Mouse (Mus musculus): ENCODE results near the gene Ptcd1. TPM values are rescaled to one million over a fixed set of nuclear protein-coding genes. Genes with fewer than 3 reads are reported as not detected.
"Not testable (repeated sequence)": the region's sequence is repeated elsewhere in the genome, so short reads cannot be mapped to it uniquely, and the experiment has no call there.

The Ptcd1 gene
- polyA plus RNA-seq, 1 experiment from 2014 or later, result 25.1 TPM

- WGBS, result 91% methylated on average over 6 of the region's 6 CpGs
- Histone ChIP-seq H3K9me3 (no peaks in the 10 kb centered on the region), H3K4me2 (replicated peaks) (no peak overlapping the region), H3K36me3 (peaks cover 97% of the 10 kb centered on the region), H3K4me1 (no peaks in the 10 kb centered on the region), H3K27ac (replicated peaks) (no peak overlapping the region), H3K4me3 (no peak overlapping the region), H3K27me3 (no peaks in the 10 kb centered on the region), H3K9ac (replicated peaks) (no peak overlapping the region)
- ATAC-seq (replicated peaks), result no peak
Observed at GRCm38 (mm10) chr5:145149294-145149693, 17.6 kb downstream of the Ptcd1 start.

GRCm38 (mm10) chr5:145147748-145148147 is 19.2 kb downstream of the Ptcd1 start:
- Histone ChIP-seq H3K9ac (replicated peaks) (no peak overlapping the region), H3K27ac (replicated peaks) (no peak overlapping the region), H3K36me3 (peaks cover 97% of the 10 kb centered on the region), H3K27me3 (no peaks in the 10 kb centered on the region), H3K4me2 (replicated peaks) (no peak overlapping the region), H3K4me1 (no peaks in the 10 kb centered on the region), H3K9me3 (no peaks in the 10 kb centered on the region), H3K4me3 (no peak overlapping the region)
- 92% methylated on average over 5 of the region's 5 CpGs for WGBS
- no peak for ATAC-seq (replicated peaks)

GRCm38 (mm10) chr5:145140611-145141010 is 26.3 kb downstream of the Ptcd1 start:
- Histone ChIP-seq H3K27me3 (no peaks in the 10 kb centered on the region), H3K4me2 (replicated peaks) (peak overlapping the region; percentile 75), H3K4me1 (peaks cover 28% of the 10 kb centered on the region), H3K36me3 (peaks cover 48% of the 10 kb centered on the region), H3K9ac (replicated peaks) (peak overlapping the region; percentile 76), H3K4me3 (peak overlapping the region; percentile 81), H3K27ac (replicated peaks) (peak overlapping the region; percentile 94), H3K9me3 (no peaks in the 10 kb centered on the region)
- ATAC-seq (replicated peaks), result no peak
- WGBS, result under 1% methylated on average over 18 of the region's 18 CpGs

- H3K36me3 ChIP-seq, result peaks cover 46% of the 10 kb centered on the region
- H3K4me2 ChIP-seq (replicated peaks), result peak within 1 kb of the TSS; percentile 75
- no peaks in the 10 kb centered on the region for H3K9me3 ChIP-seq
- peak within 1 kb of the TSS; percentile 94 for H3K27ac ChIP-seq (replicated peaks)
- H3K9ac ChIP-seq (replicated peaks), result peak within 1 kb of the TSS; percentile 76
- H3K4me1 ChIP-seq, result peaks cover 28% of the 10 kb centered on the region
- H3K27me3 ChIP-seq, result no peaks in the 10 kb centered on the region
- peak within 1 kb of the TSS; percentile 81 for H3K4me3 ChIP-seq
- under 1% methylated on average over 83 of the region's 84 CpGs for WGBS
- ATAC-seq (replicated peaks), result peak; percentile 96
Observed at GRCm38 (mm10) chr5:145139571-145140519, 27.1 kb downstream of the Ptcd1 start, which contains the start of the genes Pdap1 and Bud31. Pdap1 (minus strand) TSS chr5:145140238. Bud31 (plus strand) TSS chr5:145140362.

GRCm38 (mm10) chr5:145138836-145139235 is 28.1 kb downstream of the Ptcd1 start:
- H3K27me3 ChIP-seq, result no peaks in the 10 kb centered on the region
- H3K4me3 ChIP-seq, result peak overlapping the region; percentile 81
- H3K4me2 ChIP-seq (replicated peaks), result peak overlapping the region; percentile 75
- H3K9me3 ChIP-seq, result no peaks in the 10 kb centered on the region
- H3K27ac ChIP-seq (replicated peaks), result no peak overlapping the region
- ATAC-seq (replicated peaks), result no peak
- peaks cover 28% of the 10 kb centered on the region for H3K4me1 ChIP-seq
- H3K36me3 ChIP-seq, result peaks cover 47% of the 10 kb centered on the region
- WGBS, result 10% methylated on average over 6 of the region's 6 CpGs
- peak overlapping the region; percentile 76 for H3K9ac ChIP-seq (replicated peaks)

GRCm38 (mm10) chr5:145133275-145133674 is 33.6 kb downstream of the Ptcd1 start:
- H3K9me3 ChIP-seq; H3K4me3 ChIP-seq; H3K27ac ChIP-seq (replicated peaks); ATAC-seq (replicated peaks); H3K9ac ChIP-seq (replicated peaks); H3K4me2 ChIP-seq (replicated peaks); H3K4me1 ChIP-seq; H3K27me3 ChIP-seq: not testable (repeated sequence)
- peaks cover 77% of the 10 kb centered on the region for H3K36me3 ChIP-seq
- WGBS, result 88% methylated on average over 6 of the region's 6 CpGs

- Histone ChIP-seq H3K4me1 (no peaks in the 10 kb centered on the region), H3K9ac (replicated peaks) (no peak overlapping the region), H3K36me3 (peaks cover 79% of the 10 kb centered on the region), H3K9me3 (no peaks in the 10 kb centered on the region), H3K4me2 (replicated peaks) (no peak overlapping the region), H3K27ac (replicated peaks) (no peak overlapping the region), H3K27me3 (no peaks in the 10 kb centered on the region), H3K4me3 (no peak overlapping the region)
- no peak for ATAC-seq (replicated peaks)
- 93% methylated on average over 3 of the region's 3 CpGs for WGBS
Observed at GRCm38 (mm10) chr5:145130995-145131394, 35.9 kb downstream of the Ptcd1 start.

- WGBS, result 92% methylated on average over 11 of the region's 11 CpGs
- peaks cover 80% of the 10 kb centered on the region for H3K36me3 ChIP-seq
Observed at GRCm38 (mm10) chr5:145130191-145130590, 36.7 kb downstream of the Ptcd1 start.

GRCm38 (mm10) chr5:145129773-145130172 is 37.1 kb downstream of the Ptcd1 start:
- H3K4me3 ChIP-seq; ATAC-seq (replicated peaks); H3K4me1 ChIP-seq; H3K27ac ChIP-seq (replicated peaks); H3K27me3 ChIP-seq; H3K9me3 ChIP-seq; H3K9ac ChIP-seq (replicated peaks); H3K4me2 ChIP-seq (replicated peaks): not testable (repeated sequence)
- H3K36me3 ChIP-seq, result peaks cover 80% of the 10 kb centered on the region
- WGBS, result 95% methylated on average over 4 of the region's 6 CpGs

More at GRCm38 (mm10) chr5:145130191-145130590, 36.7 kb downstream of the Ptcd1 start:
- H3K27me3 ChIP-seq, result no peaks in the 10 kb centered on the region
- H3K9ac ChIP-seq (replicated peaks), result no peak overlapping the region
- no peak overlapping the region for H3K4me3 ChIP-seq
- H3K27ac ChIP-seq (replicated peaks), result no peak overlapping the region
- H3K4me2 ChIP-seq (replicated peaks), result no peak overlapping the region
- no peak for ATAC-seq (replicated peaks)
- no peaks in the 10 kb centered on the region for H3K4me1 ChIP-seq
- no peaks in the 10 kb centered on the region for H3K9me3 ChIP-seq

GRCm38 (mm10) chr5:145129124-145129523 is 37.8 kb downstream of the Ptcd1 start:
- Histone ChIP-seq H3K4me1 (no peaks in the 10 kb centered on the region), H3K9me3 (no peaks in the 10 kb centered on the region), H3K4me2 (replicated peaks) (no peak overlapping the region), H3K27me3 (no peaks in the 10 kb centered on the region), H3K9ac (replicated peaks) (no peak overlapping the region), H3K4me3 (no peak overlapping the region), H3K27ac (replicated peaks) (no peak overlapping the region), H3K36me3 (peaks cover 78% of the 10 kb centered on the region)
- no peak for ATAC-seq (replicated peaks)
- WGBS, result 95% methylated on average over 4 of the region's 4 CpGs

- ATAC-seq (replicated peaks), result no peak
- no peaks in the 10 kb centered on the region for H3K4me1 ChIP-seq
- no peaks in the 10 kb centered on the region for H3K27me3 ChIP-seq
- H3K9ac ChIP-seq (replicated peaks), result no peak overlapping the region
- H3K4me3 ChIP-seq, result no peak overlapping the region
- no peak overlapping the region for H3K27ac ChIP-seq (replicated peaks)
- H3K4me2 ChIP-seq (replicated peaks), result no peak overlapping the region
- no peaks in the 10 kb centered on the region for H3K9me3 ChIP-seq
- WGBS, result 92% methylated on average over 9 of the region's 9 CpGs
- peaks cover 52% of the 10 kb centered on the region for H3K36me3 ChIP-seq
Observed at GRCm38 (mm10) chr5:145126580-145126979, 40.3 kb downstream of the Ptcd1 start.

GRCm38 (mm10) chr5:145123396-145123795 is 43.5 kb downstream of the Ptcd1 start:
- 96% methylated on average over 19 of the region's 19 CpGs for WGBS
- H3K4me2 ChIP-seq (replicated peaks), result no peak overlapping the region
- H3K27me3 ChIP-seq, result no peaks in the 10 kb centered on the region
- H3K27ac ChIP-seq (replicated peaks), result no peak overlapping the region
- no peak overlapping the region for H3K9ac ChIP-seq (replicated peaks)
- no peak for ATAC-seq (replicated peaks)
- no peaks in the 10 kb centered on the region for H3K4me1 ChIP-seq
- peaks cover 25% of the 10 kb centered on the region; the same call in 1 of the 2 replicates for H3K36me3 ChIP-seq
- H3K4me3 ChIP-seq, result no peak overlapping the region
- H3K9me3 ChIP-seq, result no peaks in the 10 kb centered on the region

All from forebrain, embryonic 15.5 days (tissue).